Mouse (Mus musculus): ENCODE measurements around the gene Acot12.

The Acot12 gene

DNA sequence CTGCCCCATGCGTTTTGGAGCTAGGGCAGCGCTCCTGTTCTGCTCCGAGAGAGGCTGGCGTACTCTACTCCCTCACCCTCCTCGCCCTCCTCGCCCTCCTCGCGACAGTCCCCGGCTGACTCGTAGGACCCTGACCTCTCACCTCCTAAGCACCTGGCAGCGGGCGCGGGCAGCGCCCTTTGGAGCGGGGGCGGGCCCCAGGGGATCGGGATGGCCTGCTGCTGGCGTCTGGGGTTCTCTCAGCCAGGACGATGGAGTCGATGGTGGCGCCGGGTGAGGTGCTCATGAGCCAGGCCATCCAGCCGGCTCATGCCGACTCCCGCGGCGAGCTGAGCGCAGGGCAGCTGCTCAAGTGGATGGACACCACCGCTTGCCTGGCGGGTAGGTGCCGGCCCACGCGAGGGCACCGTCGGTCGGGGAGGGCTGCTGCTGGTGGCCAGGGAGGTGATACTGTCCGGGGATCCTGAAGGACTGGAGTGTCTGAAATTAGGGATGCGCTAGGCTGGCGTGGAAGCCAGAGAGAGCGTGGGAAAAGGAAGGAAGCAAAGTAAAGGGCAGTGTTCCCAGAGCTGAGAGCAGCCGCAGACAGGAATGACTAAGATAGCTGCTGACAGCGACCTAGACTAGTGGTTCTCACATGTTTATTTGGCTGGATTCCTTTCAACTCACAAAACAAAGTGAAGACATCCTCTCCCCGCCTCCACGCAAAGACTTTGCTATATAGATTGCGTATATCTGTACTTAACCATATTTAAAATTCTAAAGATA, at the start of gene Acot12:
Gene Acot12 (plus strand): TSS at position 233 of the 768 bp plus-strand sequence.
- peak; percentile 13 for DNase-seq

DNA sequence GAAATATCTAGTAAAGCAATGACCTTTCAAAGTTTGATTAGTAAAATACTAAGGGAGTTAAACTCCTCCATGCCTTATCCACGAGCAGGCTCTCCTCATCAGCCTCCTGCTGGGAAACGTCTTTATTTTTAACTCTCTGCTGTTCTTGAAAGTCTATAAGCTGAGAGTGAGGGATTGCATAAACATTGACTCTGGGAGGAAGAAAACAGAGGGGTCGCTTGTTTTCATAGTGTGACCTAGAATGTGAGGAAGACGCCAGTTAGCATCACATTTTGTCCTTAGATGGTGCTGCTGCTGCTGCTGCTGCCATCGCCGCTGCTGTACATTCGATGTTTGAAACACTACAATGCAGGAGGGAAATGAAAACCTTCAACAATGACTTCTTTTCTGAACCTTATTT, 47.7 kb upstream of the Acot12 start:
- DNase-seq: no peak

DNA sequence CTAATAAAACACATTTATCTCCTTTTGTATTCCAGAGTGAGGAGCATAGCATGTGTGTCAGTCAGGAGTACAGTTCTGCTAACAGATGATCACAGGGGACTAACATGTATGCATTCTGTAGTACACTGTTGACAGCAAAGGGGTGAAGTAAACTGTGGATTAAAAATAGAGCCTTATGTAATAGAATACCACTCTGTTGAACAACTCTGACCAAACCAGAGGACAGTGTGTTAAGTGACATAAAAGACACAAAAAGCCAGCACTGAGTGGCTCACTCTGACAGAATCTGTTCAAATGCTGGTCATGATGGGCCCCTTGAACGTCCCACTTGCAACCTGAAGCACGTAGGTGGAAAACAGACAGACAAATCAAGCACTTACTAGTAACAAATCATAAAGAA, 45.9 kb upstream of the Acot12 start:
- DNase-seq: no peak

DNA sequence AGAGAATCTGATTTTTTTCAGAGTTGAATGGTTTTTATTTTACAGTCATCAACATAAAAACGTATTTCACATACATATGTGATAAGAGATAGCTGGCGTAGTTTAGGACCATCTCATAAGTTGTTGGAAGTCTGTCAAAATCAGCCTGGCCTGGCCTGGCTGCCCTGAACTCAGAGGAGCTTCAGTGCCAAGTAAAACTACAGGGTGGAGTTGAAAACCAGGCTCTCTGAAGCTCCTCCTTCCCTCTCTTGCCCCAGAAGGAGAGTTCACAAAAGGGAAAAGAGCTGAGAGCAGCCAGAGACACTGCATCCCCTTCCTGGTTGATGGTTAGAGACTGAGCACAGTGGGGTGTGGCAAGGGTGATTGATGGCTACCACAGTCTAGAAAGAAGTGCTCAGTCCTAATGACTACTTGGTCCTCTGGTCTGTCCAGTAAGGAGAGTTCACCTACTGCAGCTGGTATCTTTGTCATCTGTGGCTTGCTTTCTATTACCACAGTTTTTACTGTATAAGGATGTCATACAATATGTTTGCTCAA, 45.1 kb upstream of the Acot12 start:
- DNase-seq: no peak

DNA sequence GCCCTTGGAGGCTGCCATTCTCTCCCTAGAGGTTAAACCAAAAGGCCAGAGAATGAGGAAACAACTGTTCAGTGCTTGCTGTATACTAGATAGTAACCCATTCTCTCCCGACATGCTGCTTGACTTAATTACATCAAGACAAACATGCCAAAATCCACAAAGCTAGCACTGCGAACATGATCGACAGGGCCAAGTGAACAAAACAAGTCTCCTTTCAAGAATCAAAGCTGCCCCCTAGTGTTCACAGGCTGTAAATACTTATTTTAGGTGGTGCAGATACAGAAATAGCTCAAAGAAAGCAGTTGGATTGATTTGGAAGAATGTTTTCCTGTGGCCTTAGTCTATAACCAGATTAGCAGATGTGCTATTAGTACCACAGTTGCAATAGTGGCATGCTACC, 44.3 kb upstream of the Acot12 start:
- peak; percentile 60 for DNase-seq

DNA sequence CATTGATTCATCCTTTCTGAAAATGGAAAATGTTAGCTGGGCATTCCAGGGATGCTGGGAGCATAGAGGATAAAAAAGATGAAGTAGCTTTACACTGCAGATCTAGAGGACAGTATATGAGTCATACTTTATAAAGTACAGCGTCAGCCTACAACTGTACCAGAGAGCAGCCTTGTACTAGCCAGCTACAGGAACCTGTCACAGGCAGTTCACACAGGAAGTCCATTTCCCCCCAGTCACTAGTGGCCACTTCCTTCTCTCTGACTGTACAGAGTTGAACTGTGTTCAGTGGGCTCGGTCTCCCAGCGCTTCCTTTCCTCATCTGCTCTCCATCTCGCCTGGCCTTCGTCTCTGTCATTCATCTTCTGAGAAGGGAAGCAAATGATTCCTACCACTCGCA, 39.0 kb upstream of the Acot12 start:
- DNase-seq: no peak

DNA sequence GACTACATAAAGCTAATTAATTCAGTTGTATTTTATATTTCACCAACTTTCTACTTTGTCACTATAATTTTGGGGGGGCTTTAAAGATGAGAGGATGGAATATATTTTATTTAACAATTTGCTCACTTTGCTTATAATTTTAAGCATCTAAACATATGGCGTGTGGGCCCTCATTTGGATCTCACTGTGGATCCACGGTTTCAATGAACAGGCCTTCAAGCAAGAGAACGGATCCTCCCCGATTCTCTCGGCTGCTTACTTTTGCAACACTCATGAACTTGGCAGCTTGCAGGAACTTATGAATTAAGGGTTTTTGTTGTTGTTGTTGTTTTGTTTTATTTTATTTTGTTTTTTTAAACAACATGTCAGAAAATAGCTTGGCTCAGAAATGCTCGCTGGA, 21.8 kb upstream of the Acot12 start:
- DNase-seq: no peak

DNA sequence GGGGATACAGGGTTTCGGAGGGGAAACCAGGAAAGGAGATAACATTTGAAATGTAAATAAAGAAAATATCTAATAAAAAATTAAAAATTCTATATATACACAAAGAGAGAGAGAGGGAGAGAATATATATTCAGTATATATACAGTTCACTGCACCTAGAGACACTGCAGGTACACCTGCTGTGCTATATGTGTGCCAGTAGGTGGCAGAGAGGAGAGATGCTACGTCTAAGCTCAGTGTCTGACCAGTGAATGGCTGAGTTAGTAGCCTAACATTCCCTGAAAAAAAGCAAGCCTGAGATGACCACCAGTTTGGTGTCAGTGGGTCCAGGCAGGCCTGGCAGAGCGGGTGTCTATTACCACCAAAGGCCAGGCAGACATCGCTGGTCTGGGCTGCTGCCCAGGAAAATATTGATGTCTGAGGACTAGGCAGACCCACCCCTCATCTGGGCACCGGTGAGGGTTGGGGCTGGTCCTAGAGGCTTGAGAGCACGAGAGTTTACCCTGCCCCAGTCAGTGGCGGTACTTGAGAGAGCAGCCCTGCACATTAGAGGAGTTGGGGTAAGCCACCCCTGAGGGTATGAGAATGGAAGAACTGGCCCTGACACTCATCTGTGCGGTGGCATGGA, 18.1 kb upstream of the Acot12 start:
- DNase-seq: no peak

DNA sequence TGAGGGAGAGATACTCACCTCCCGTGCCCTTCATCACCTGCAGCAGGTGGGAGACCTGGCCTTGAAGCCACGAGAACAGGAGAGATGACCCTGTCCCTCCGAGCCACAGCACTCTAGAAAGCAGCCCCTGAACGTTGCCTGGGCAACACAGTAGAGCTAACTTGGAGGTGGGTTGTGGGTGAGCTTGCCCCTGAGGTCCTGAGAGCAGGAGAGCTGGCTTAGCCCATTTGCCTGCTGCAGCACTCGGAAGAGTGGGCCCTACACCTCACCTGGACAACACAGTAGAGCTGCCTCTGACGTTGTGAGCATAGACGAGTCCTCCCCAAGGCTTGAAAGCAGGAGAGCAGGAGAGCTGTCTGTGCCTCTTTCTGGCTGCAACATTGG, 17.6 kb upstream of the Acot12 start:
- no peak for DNase-seq

DNA sequence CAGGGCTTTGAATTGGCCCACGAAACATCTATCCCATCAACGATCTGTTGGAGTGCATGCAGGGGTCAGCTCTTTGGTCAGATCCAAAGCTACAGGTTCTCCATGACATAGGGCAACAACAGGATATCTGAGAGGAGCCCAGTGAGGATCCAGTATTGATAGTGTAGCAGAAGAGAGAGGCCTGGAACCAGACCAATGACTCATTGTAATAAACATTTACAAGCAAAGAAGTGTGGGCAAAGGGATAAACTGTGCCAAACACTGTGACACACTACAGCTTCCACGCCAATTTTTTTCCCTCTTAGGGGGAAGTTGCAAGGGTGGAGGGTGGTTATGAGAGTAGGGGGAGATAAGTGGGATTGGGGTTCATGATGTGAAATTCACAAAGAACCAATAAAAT, 17.1 kb upstream of the Acot12 start:
- no peak for DNase-seq

DNA sequence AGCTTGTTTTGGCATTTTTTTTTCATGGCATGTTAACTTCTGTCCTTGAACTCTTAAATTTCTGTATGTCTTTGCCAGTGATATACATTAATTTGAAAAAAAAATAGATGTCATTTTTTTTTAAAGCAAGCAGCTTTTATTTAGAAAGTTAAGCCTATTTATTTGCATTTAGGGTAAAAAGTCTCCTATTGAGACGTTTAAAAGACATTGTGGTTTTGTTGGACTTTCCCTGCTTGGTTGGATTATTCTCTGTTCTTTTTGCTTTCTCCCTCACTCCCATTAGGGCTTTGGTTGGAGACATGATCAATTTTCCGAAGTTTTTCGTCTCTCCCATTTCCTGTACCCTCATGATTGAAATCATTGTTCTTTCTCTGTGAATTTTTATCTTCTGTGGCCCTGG, 16.2 kb upstream of the Acot12 start:
- DNase-seq: no peak

DNA sequence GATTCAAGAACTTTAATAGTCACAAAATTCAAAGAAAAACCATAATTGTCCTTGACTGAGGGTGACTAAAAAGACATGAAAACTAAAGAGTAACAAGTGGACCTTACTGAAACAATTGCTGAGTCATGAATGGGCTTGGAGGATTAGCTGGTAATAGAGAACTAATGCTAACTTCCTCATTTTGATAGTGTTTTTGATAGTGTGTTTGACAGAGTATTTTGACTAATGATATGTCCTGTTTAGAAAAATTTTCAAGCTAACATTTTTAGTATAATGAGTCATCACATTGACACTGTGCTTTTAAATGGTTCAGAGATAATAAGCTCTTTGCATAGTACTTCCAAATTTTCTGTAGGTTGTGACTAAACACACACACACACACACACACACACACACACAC, 13.4 kb upstream of the Acot12 start:
- DNase-seq: no peak

DNA sequence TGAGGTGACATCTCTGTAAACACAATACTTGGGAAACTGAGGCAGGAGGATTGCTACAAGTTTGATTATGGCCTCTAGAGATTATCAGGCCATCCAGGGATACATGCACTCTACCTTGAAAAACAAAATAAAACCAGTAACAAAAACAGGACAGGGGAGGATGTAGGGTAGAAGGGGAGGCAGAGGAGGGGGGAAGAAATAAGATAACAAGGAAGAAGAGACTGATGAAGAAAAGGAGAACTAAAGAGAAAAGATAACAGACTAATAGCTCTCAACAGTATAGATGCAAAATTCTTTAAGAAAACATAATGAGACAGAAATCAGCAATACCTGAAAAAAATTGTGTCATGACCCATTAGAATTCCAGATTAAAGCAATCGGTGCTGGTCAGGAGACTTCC, 4.1 kb upstream of the Acot12 start:
- DNase-seq: no peak

DNA sequence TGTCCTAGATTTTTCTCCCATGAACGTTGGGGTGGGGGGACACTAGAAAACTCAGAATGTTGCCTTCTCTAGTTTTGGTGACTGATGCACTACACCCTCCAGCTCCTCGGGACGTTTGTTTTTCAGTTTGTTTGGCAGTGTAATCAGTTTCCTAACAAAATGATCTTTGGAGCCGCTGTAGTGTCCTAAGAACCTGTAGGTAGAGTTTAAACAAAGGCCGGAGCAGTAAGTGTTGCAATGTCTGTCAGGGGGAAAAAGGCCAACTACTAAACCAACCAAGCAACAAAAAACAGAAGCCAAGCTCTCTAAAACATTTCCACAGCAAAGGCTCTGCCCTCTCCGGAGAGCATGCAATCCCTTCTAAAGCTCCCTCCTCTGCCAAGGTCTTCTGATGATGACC, 461 bp upstream of the Acot12 start:
- no peak for DNase-seq

DNA sequence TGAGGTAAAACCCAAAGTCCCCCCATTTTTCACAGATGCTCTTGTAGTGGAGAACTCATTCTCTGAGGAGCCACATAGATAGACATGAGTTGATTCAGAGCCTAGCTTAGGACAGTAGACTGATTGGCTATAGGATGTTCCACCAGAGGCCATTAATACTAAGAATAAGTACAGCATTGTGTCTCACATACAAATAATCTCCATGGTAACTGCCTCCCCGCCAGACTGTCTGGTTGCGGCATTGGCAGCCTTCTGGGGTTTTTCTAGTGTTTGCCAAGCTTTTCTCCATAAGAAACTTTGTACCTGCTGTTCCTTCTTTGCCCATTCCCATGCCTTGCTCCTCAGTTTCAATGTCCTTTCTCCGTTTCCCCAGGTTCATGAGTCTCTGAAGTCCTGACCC, 1.9 kb downstream of the Acot12 start:
- DNase-seq: no peak

DNA sequence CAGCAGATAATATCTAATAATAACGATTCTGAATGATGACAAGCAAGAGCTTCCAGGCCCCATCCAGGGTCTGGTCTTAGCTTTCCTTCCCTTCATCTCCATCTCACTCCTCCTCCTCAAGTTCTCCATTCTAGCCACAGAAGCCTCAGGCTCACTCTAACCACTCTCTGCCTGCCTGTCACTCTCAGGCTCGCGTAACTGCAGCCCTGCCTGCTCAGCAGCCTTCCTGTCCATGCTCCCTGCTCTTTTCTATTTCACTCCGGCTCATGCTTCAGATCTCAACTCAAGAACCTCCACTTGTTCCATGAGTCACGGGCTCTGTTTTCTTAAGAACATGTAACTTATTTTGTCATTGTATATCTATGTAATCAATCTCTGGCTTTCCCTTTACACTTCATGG, 5.2 kb downstream of the Acot12 start:
- DNase-seq: no peak

DNA sequence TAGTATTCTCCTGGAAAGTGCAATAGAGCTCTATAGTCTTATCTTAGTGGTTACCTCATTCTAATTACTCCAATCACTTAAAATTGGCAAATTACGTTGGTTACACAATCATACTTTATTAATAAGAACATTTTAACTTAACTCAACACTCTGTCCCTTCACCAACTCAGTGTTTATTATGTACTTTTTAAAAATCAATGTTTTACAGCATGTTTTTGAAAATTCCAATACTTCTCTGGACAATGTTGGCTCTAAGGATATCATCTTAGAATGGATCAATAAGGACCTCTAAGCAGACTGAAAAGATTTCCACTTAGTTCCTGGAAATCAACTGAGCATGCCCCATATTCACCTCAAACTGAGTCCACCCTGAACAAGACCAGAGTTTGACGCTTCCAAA, 7.1 kb downstream of the Acot12 start:
- DNase-seq: no peak

DNA sequence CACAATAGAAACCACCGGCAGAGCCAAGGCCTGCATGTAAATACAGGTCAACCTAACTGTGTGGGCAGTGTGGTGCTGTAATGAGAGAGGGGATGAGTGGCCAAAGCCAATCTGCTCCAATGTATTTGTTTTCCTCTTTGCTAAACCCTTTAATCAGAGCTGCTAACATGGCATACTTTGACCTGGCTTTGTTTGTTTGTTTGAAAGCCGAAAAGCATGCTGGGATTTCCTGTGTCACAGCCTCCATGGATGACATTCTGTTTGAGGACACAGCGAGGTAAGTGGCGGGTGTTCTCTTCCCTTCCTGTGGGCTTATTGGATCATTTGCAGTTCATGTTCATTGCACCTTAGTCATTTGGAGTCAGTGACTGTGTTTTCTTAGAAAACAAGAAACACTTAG, 8.7 kb downstream of the Acot12 start:
- DNase-seq: no peak

DNA sequence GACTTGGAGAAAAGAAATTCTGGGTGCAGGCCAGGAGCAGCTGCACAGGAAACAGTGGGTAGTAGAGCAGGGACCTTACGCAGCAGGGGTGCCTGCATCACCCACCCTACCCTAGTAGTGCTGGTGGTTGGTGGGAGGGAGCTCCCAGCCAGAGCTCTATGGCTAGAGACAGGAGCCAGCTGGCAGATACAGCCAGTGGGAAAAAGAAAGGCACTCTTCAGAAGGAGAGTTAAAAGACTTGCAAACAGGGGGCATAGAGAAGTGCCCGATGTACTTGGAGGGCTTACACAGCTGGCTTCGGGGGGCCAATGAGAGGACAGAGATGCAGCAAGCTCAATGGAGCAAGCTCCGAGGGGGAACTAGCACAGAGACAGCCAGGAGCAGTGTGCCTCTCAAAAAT, 12.4 kb downstream of the Acot12 start:
- peak; percentile 51 for DNase-seq

DNA sequence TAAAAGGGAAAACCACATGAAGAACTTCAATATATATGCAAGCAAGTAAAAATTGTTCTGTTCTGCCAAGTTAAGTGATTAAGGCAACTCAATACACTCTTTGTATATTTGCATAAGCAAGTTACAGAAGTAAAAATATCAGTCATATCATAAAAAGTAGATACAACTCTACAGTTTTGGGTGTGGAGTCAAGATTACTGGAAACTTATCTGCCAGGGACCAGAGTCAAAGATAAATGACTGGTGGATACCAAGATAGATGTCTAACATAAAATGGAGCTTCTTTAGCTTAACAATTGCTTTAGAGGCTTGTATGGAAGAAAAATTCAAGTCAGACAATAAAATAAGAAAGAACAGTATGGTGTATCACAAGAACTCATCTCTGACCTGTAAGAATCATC, 13.4 kb downstream of the Acot12 start:
- DNase-seq: no peak

DNA sequence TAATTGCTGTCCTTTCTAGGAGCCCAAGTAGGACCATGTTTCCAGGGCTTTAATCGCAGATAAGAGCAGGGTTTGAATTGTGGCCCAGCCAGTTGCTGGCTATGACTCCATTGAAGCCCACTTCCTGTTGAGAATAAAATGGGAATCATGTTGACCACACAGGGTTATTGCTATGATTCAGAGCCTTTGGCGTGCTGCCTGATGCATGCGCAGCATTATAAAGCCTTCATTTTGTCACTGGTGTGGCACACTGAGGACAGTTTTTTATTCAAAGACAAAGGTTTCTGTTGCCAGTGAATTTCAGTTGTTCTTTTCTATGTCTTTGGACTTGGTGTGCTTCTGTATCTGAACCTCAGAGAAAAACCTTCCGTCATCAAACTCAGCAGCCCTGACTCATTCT, 14.9 kb downstream of the Acot12 start:
- DNase-seq: no peak

DNA sequence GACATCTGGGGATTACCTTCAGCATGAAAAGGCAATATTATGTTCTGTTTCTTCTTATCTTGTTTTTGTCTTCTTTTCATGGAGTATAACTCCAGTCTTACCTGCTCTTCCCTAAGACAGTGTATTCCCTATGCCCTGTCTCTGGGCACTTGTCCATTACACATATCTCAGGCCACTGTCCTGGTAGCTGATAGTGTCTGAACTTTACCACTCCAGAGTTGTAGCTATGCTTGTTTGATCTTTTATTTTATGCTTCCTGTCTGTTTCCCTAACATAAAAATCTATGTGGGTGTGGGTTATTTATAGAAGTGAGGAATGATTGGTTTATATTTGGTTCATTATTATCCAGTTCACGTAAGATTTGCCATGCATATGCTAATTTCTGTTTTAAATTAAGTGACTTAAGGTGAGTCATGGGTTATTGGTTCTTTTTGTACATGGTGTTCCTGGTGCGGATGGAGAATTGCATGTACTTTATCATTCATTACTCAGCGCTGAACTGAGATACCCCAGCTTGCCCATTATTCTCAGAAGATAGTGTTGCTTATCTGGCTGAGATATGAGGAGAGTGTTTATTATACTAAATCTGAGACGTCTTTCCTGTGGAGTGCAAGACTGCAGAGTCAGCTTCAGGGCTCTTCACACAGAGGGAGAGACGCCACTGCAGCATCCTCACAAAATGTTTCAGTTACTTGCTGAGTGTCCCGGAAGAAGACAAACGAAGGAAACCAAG, 17.2 kb downstream of the Acot12 start:
- DNase-seq: no peak

DNA sequence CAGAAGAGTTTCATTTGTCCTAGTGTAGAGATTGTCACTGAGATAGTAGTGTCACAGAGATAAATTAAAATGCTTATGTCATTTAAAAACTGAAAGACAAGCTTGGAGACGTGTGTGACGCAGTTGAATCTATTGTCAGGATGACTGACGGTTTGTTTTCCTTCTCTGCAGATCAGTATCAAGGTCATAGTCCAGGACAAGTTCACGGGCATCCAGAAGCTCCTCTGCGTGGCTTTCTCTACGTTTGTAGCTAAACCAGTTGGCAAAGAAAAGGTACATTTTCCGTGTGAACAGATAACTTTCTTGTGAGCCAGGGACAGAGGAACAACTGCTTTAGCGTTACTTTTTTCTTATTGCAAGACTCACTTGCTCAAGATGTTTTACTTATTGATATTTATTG, 18.5 kb downstream of the Acot12 start:
- DNase-seq: no peak

Measured in thymus, postnatal 4 days (tissue).